Mouse (Mus musculus): Measurements from ENCODE around the gene Ryr3. TPM values are rescaled to one million over a fixed set of nuclear protein-coding genes. Genes with fewer than 3 reads are reported as not detected.

Ryr3 gene
- total RNA-seq, 2 experiments from 2014 or later, result 2.4 to 2.6 TPM

GRCm38 (mm10) chr2:112597064-112597463 lies 619.8 kb downstream of the Ryr3 start:
- intact Hi-C loops (cut with DNase I; ENCODE audit: low total_unique reads), result no loop called here
- no peak for DNase-seq

- DNase-seq, result no peak
- intact Hi-C loops (cut with DNase I; ENCODE audit: low total_unique reads), result no loop called here
These were observed 620.5 kb downstream of the Ryr3 start for GRCm38 (mm10) chr2:112596415-112596814.

GRCm38 (mm10) chr2:112595807-112596206 lies 621.1 kb downstream of the Ryr3 start:
- intact Hi-C loops (cut with DNase I; ENCODE audit: low total_unique reads), result no loop called here
- no peak for DNase-seq

GRCm38 (mm10) chr2:112593781-112594180 lies 623.1 kb downstream of the Ryr3 start:
- intact Hi-C loops (cut with DNase I; ENCODE audit: low total_unique reads), result no loop called here
- DNase-seq, result no peak

- intact Hi-C loops (cut with DNase I; ENCODE audit: low total_unique reads), result no loop called here
- no peak for DNase-seq
These were observed 623.6 kb downstream of the Ryr3 start for GRCm38 (mm10) chr2:112593322-112593721.

GRCm38 (mm10) chr2:112591451-112591871 lies 625.4 kb downstream of the Ryr3 start:
- intact Hi-C loops (cut with DNase I; ENCODE audit: low total_unique reads), result no loop called here
- peak; percentile 36 for DNase-seq

GRCm38 (mm10) chr2:112590985-112591384 lies 625.9 kb downstream of the Ryr3 start:
- intact Hi-C loops (cut with DNase I; ENCODE audit: low total_unique reads), result no loop called here
- no peak for DNase-seq

Small RNA genes lying within 50 kb of the gene (microRNA-seq; reads per million reads assigned to microRNA genes)
- gene Gm44374, result 0 reads per million in 2 experiments

Other genes with a start within 250 kb of the Ryr3 start
- not detected for gene Tmco5b, start 68.6 kb upstream of the Ryr3 start, total RNA-seq (2021)
- 1 to 10 TPM; 2.7 to 5.1 TPM for gene Fmn1, start 110.6 kb upstream of the Ryr3 start, total RNA-seq (2021)

All from gastrocnemius, postnatal 14 days (tissue).